Mouse (Mus musculus): ENCODE data around the gene Rab3c. TPM values are rescaled to one million over a fixed set of nuclear protein-coding genes. Genes with fewer than 3 reads are reported as not detected.

Gene Rab3c
- polyA plus RNA-seq, 1 experiment from 2014 or later, result 0.39 TPM

- H3K27ac ChIP-seq (replicated peaks; ENCODE audit: low read depth, low read length), result no peak overlapping the region
- H3K36me3 ChIP-seq (ENCODE audit: control insufficient read depth, insufficient read depth, low read length), result no peaks in the 10 kb centered on the region
- H3K4me2 ChIP-seq (ENCODE audit: low read depth, severe bottlenecking), result no peak overlapping the region
- no peaks in the 10 kb centered on the region for H3K27me3 ChIP-seq (ENCODE audit: control insufficient read depth, insufficient read depth, low read length)
- 77% methylated on average over 6 of the region's 6 CpGs for WGBS
- DNase-seq (ENCODE audit: low spot score), result no peak
- H3K4me3 ChIP-seq (ENCODE audit: low read depth, low read length), result no peak overlapping the region
- no peak for ATAC-seq (ENCODE audit: insufficient number of reproducible peaks, low FRiP score, low TSS enrichment, low read depth)
- no peak overlapping the region for H3K9ac ChIP-seq (ENCODE audit: low read length)
- H3K4me1 ChIP-seq (ENCODE audit: control insufficient read depth, insufficient read depth, low read length), result no peaks in the 10 kb centered on the region
- H3K9me3 ChIP-seq (ENCODE audit: control insufficient read depth, low read length), result no peaks in the 10 kb centered on the region
These were observed 105.1 kb downstream of the Rab3c start for GRCm38 (mm10) chr13:110175651-110176050.

GRCm38 (mm10) chr13:110169669-110170068, 111.1 kb downstream of the Rab3c start:
- DNase-seq (ENCODE audit: low spot score) (no peak), ATAC-seq (ENCODE audit: insufficient number of reproducible peaks, low FRiP score, low TSS enrichment, low read depth) (no peak)
- Histone ChIP-seq H3K4me1 (ENCODE audit: control insufficient read depth, insufficient read depth, low read length) (no peaks in the 10 kb centered on the region), H3K36me3 (ENCODE audit: control insufficient read depth, insufficient read depth, low read length) (no peaks in the 10 kb centered on the region), H3K9me3 (ENCODE audit: control insufficient read depth, low read length) (no peaks in the 10 kb centered on the region), H3K4me3 (ENCODE audit: low read depth, low read length) (no peak overlapping the region), H3K9ac (ENCODE audit: low read length) (no peak overlapping the region), H3K27me3 (ENCODE audit: control insufficient read depth, insufficient read depth, low read length) (no peaks in the 10 kb centered on the region), H3K4me2 (ENCODE audit: low read depth, severe bottlenecking) (no peak overlapping the region), H3K27ac (replicated peaks; ENCODE audit: low read depth, low read length) (no peak overlapping the region)
- WGBS, result 86% methylated on average over 3 of the region's 3 CpGs

- 81% methylated on average over 4 of the region's 4 CpGs for WGBS
- Histone ChIP-seq H3K27ac (replicated peaks; ENCODE audit: low read depth, low read length) (no peak overlapping the region), H3K27me3 (ENCODE audit: control insufficient read depth, insufficient read depth, low read length) (no peaks in the 10 kb centered on the region), H3K4me3 (ENCODE audit: low read depth, low read length) (no peak overlapping the region), H3K4me1 (ENCODE audit: control insufficient read depth, insufficient read depth, low read length) (no peaks in the 10 kb centered on the region), H3K9ac (ENCODE audit: low read length) (no peak overlapping the region), H3K4me2 (ENCODE audit: low read depth, severe bottlenecking) (no peak overlapping the region), H3K36me3 (ENCODE audit: control insufficient read depth, insufficient read depth, low read length) (no peaks in the 10 kb centered on the region), H3K9me3 (ENCODE audit: control insufficient read depth, low read length) (no peaks in the 10 kb centered on the region)
- DNase-seq (ENCODE audit: low spot score) (no peak), ATAC-seq (ENCODE audit: insufficient number of reproducible peaks, low FRiP score, low TSS enrichment, low read depth) (no peak)
These were observed 111.6 kb downstream of the Rab3c start for GRCm38 (mm10) chr13:110169152-110169551.

DNA sequence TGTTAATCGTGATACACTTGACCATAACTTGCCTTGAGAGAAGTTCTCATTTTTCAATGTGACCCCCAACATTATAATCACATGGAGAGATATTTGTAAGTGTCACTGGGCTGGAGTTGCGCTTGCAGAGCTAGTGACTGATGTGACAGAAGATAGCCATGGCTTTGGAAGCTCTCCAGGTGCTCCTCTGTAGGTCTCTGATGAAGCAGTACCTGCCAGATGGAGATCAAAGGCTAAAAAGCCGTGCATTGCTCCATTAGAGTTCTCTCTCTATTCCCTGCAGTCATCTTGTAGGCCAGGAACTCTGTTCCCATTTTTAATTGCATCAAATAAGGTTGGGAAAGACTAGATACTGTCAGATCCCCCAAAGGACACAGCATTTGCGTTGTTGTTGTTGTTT, 112.2 kb downstream of the Rab3c start:
- Histone ChIP-seq H3K27ac (replicated peaks; ENCODE audit: low read depth, low read length) (no peak overlapping the region), H3K36me3 (ENCODE audit: control insufficient read depth, insufficient read depth, low read length) (no peaks in the 10 kb centered on the region), H3K9me3 (ENCODE audit: control insufficient read depth, low read length) (no peaks in the 10 kb centered on the region), H3K27me3 (ENCODE audit: control insufficient read depth, insufficient read depth, low read length) (no peaks in the 10 kb centered on the region), H3K4me3 (ENCODE audit: low read depth, low read length) (no peak overlapping the region), H3K4me2 (ENCODE audit: low read depth, severe bottlenecking) (no peak overlapping the region), H3K9ac (ENCODE audit: low read length) (no peak overlapping the region), H3K4me1 (ENCODE audit: control insufficient read depth, insufficient read depth, low read length) (no peaks in the 10 kb centered on the region)
- 75% methylated on average over 4 of the region's 4 CpGs for WGBS
- DNase-seq (ENCODE audit: low spot score), result no peak
- ATAC-seq (ENCODE audit: insufficient number of reproducible peaks, low FRiP score, low TSS enrichment, low read depth), result no peak

GRCm38 (mm10) chr13:110166622-110167330, 114.0 kb downstream of the Rab3c start:
- ATAC-seq (ENCODE audit: insufficient number of reproducible peaks, low FRiP score, low TSS enrichment, low read depth), result no peak
- no peak overlapping the region for H3K9ac ChIP-seq (ENCODE audit: low read length)

GRCm38 (mm10) chr13:110159980-110160379, 120.8 kb downstream of the Rab3c start:
- H3K27me3 ChIP-seq (ENCODE audit: control insufficient read depth, insufficient read depth, low read length), result no peaks in the 10 kb centered on the region
- no peak for ATAC-seq (ENCODE audit: insufficient number of reproducible peaks, low FRiP score, low TSS enrichment, low read depth)
- no peak overlapping the region for H3K4me2 ChIP-seq (ENCODE audit: low read depth, severe bottlenecking)
- no peaks in the 10 kb centered on the region for H3K9me3 ChIP-seq (ENCODE audit: control insufficient read depth, low read length)
- 85% methylated on average over 4 of the region's 4 CpGs for whole genome bisulfite sequencing
- H3K27ac ChIP-seq (replicated peaks; ENCODE audit: low read depth, low read length), result no peak overlapping the region
- H3K36me3 ChIP-seq (ENCODE audit: control insufficient read depth, insufficient read depth, low read length), result no peaks in the 10 kb centered on the region
- no peak for DNase-seq (ENCODE audit: low spot score)
- H3K4me3 ChIP-seq (ENCODE audit: low read depth, low read length), result no peak overlapping the region
- H3K4me1 ChIP-seq (ENCODE audit: control insufficient read depth, insufficient read depth, low read length), result no peaks in the 10 kb centered on the region
- H3K9ac ChIP-seq (ENCODE audit: low read length), result no peak overlapping the region

More at GRCm38 (mm10) chr13:110166622-110167330, 114.0 kb downstream of the Rab3c start:
- no peaks in the 10 kb centered on the region for H3K4me1 ChIP-seq (ENCODE audit: control insufficient read depth, insufficient read depth, low read length)
- H3K27me3 ChIP-seq (ENCODE audit: control insufficient read depth, insufficient read depth, low read length), result no peaks in the 10 kb centered on the region
- H3K9me3 ChIP-seq (ENCODE audit: control insufficient read depth, low read length), result no peaks in the 10 kb centered on the region
- H3K36me3 ChIP-seq (ENCODE audit: control insufficient read depth, insufficient read depth, low read length), result no peaks in the 10 kb centered on the region
- H3K4me2 ChIP-seq (ENCODE audit: low read depth, severe bottlenecking), result no peak overlapping the region
- 58% methylated on average over 3 of the region's 3 CpGs for WGBS
- no peak for DNase-seq (ENCODE audit: low spot score)
- no peak overlapping the region for H3K4me3 ChIP-seq (ENCODE audit: low read depth, low read length)
- H3K27ac ChIP-seq (replicated peaks; ENCODE audit: low read depth, low read length), result no peak overlapping the region

DNA sequence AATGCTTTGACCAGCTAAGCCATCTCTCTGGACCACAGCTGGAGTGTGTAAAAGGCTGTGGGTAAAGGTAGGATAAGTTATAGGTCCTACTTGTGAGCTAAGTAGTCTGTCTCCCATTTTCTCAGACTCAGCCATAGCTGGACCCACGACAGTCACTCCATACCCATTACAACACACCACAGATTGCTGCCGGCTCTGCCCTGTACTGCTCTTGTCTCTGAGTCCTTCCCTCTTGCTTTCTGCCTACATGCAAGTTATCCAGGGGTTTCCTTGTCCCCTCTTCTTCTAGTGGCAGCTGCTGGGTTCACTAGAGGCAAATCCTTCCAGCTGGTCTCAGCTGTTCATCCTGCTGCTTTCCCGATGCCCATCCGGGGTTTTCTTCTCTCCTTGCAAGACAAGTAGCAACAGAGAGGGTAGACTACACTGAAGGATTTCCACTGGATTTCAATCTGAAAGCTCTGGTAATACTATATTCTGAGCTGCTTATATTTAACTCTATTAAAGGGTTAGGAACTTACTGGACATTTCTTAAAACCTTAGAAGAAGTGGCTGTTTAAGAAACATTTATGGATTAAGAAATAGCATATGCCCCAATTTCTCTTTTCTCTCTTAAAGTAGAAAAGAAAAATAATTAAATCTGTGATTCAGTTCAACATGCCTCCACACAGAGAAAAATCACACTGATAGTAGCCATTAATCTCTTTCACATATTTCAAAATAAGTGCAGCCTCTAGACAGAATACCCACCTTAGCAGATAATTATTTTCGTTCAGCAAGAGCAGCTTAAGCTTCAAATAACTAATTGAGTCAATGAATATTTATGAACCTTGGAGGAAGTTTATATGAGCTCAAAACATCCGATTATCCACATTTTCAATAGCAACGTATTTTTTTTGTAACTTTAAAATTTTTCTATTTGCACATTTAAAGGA, 121.9 kb downstream of the Rab3c start:
- H3K36me3 ChIP-seq (ENCODE audit: control insufficient read depth, insufficient read depth, low read length), result no peaks in the 10 kb centered on the region
- H3K27me3 ChIP-seq (ENCODE audit: control insufficient read depth, insufficient read depth, low read length), result no peaks in the 10 kb centered on the region
- no peak; the same call in 1 of the 2 replicates for ATAC-seq (ENCODE audit: insufficient number of reproducible peaks, low FRiP score, low TSS enrichment, low read depth)
- H3K9me3 ChIP-seq (ENCODE audit: control insufficient read depth, low read length), result no peaks in the 10 kb centered on the region
- no peak overlapping the region for H3K4me3 ChIP-seq (ENCODE audit: low read depth, low read length)
- no peak for DNase-seq (ENCODE audit: low spot score)
- no peak overlapping the region for H3K4me2 ChIP-seq (ENCODE audit: low read depth, severe bottlenecking)
- no peaks in the 10 kb centered on the region for H3K4me1 ChIP-seq (ENCODE audit: control insufficient read depth, insufficient read depth, low read length)
- WGBS, result 83% methylated on average over 7 of the region's 7 CpGs
- H3K9ac ChIP-seq (ENCODE audit: low read length), result no peak overlapping the region
- no peak overlapping the region for H3K27ac ChIP-seq (replicated peaks; ENCODE audit: low read depth, low read length)

- Histone ChIP-seq H3K27ac (replicated peaks; ENCODE audit: low read depth, low read length) (no peak overlapping the region), H3K9me3 (ENCODE audit: control insufficient read depth, low read length) (no peaks in the 10 kb centered on the region), H3K9ac (ENCODE audit: low read length) (no peak overlapping the region), H3K4me2 (ENCODE audit: low read depth, severe bottlenecking) (no peak overlapping the region), H3K4me1 (ENCODE audit: control insufficient read depth, insufficient read depth, low read length) (no peaks in the 10 kb centered on the region), H3K27me3 (ENCODE audit: control insufficient read depth, insufficient read depth, low read length) (no peaks in the 10 kb centered on the region), H3K4me3 (ENCODE audit: low read depth, low read length) (no peak overlapping the region), H3K36me3 (ENCODE audit: control insufficient read depth, insufficient read depth, low read length) (no peaks in the 10 kb centered on the region)
- no peak for ATAC-seq (ENCODE audit: insufficient number of reproducible peaks, low FRiP score, low TSS enrichment, low read depth)
- 53% methylated on average over 3 of the region's 3 CpGs for WGBS
- no peak for DNase-seq (ENCODE audit: low spot score)
These were observed 135.3 kb downstream of the Rab3c start for GRCm38 (mm10) chr13:110145545-110145944.
